Mouse (Mus musculus) forebrain, embryonic 15.5 days (tissue): Measurements from ENCODE around the gene Micall1. TPM values are rescaled to one million over a fixed set of nuclear protein-coding genes. Genes with fewer than 3 reads are reported as not detected.

Experiments
- ATAC-seq: fragments of 200-750 bp; cut with Nextera tagmentation; replicated peaks from 2 replicates; pipeline ENCODE4 v1.8.0; 2017; ENCODE audit warnings: mild to moderate bottlenecking, moderate TSS enrichment, moderate library complexity
- H3K27ac ChIP-seq: fragments of 300-500 bp; sonication (generic); replicated peaks from 2 replicates; pipeline ENCODE4 v1.5.1; 2015; ENCODE audit warnings: mild to moderate bottlenecking, inconsistent platforms
- H3K27me3 ChIP-seq: fragments of 300-500 bp; sonication (generic); 2 replicates; pipeline ENCODE4 v1.6.1; 2015; ENCODE audit warnings: inconsistent platforms
- H3K36me3 ChIP-seq: fragments of 300-500 bp; sonication (generic); 2 replicates; pipeline ENCODE4 v1.6.1; 2015; ENCODE audit warnings: mild to moderate bottlenecking, inconsistent platforms
- H3K4me1 ChIP-seq: fragments of 300-500 bp; sonication (generic); 2 replicates; pipeline ENCODE4 v1.6.1; 2015; ENCODE audit warnings: inconsistent platforms
- H3K4me2 ChIP-seq: fragments of 300-500 bp; sonication (generic); replicated peaks from 2 replicates; pipeline ENCODE4 v1.6.1; 2015; ENCODE audit warnings: mild to moderate bottlenecking, inconsistent platforms
- H3K4me3 ChIP-seq: fragments of 300-500 bp; sonication (generic); 2 replicates; pipeline ENCODE4 v1.5.1; 2015; ENCODE audit warnings: mild to moderate bottlenecking, inconsistent platforms
- H3K9ac ChIP-seq: fragments of 300-500 bp; sonication (generic); replicated peaks from 2 replicates; pipeline ENCODE4 v1.6.1; 2015; ENCODE audit warnings: mild to moderate bottlenecking, inconsistent platforms
- H3K9me3 ChIP-seq: fragments of 300-500 bp; sonication (generic); 2 replicates; pipeline ENCODE4 v1.6.1; 2016; ENCODE audit warnings: inconsistent platforms
- WGBS: fragments of 180-500 bp; shearing (Covaris S2); methylation state at CpG from one replicate; pipeline ENCODE4 v1.1.7; 2015; ENCODE audit warnings: mixed read lengths; 5-methylcytosine and 5-hydroxymethylcytosine counted together
- polyA plus RNA-seq: library from polyadenylated mRNA; unstranded; fragments of >200 nt; fragmentation: Nextera tagmentation; extraction: Ambion mirVana; gene quantifications from 2 replicates; pipeline ENCODE4 v1.2.1, GENCODE M21; 2015

Micall1 gene
- polyA plus RNA-seq, 1 experiment from 2014 or later: 8.0 TPM

DNA sequence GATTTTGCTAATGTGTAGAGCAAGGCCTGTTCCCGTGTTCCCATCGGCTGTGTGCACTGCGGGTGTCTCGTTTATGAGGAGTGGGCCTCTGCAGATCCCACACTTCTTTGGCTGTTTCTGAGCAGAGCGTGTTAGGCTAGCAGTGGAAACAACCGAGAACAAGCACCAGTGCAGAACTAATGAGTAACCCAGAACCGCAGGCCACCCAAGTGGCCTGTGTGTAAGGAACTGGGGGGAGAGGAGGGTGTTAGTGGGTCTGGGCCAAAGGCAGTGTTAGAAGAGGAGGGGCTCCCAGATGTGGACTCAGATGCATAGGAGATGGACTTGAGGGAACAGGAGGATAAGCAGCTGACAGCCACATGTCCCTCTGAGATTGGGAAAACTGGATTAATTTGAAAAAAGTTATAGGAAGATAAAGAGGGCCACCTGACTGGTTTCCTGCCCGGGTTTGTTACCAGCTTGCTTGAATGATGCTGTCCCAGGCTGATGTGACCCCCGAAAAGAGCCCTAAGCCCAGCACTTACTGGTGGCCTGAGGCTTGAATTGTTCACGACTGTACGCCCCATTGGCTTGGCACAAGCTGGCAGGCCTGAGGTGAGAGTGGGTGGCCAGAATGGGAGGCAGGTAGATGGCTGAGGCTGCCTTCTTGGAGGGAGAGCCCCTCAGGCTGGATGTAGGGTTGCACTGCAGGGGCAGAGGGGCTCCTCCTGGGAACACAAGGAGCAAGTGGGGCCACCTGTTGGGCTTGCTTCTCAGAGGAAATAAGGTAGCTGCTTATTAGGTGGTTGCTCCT lies 27.3 kb downstream of the Micall1 start:
- Histone ChIP-seq H3K9ac (no peak overlapping the region), H3K36me3 (peaks cover 24% of the 10 kb centered on the region; the same call in 1 of the 2 replicates), H3K9me3 (no peaks in the 10 kb centered on the region), H3K4me1 (peaks cover 6% of the 10 kb centered on the region), H3K27ac (no peak overlapping the region), H3K4me2 (no peak overlapping the region), H3K4me3 (no peak overlapping the region), H3K27me3 (no peaks in the 10 kb centered on the region)
- WGBS: 55% methylated on average over 11 of the region's 11 CpGs
- ATAC-seq: no peak

- ATAC-seq: no peak
- Histone ChIP-seq H3K4me3 (no peak overlapping the region), H3K9ac (no peak overlapping the region), H3K4me1 (peaks cover 20% of the 10 kb centered on the region), H3K36me3 (peaks cover 4% of the 10 kb centered on the region), H3K27me3 (no peaks in the 10 kb centered on the region), H3K9me3 (no peaks in the 10 kb centered on the region), H3K27ac (no peak overlapping the region), H3K4me2 (no peak overlapping the region)
- WGBS: 63% methylated on average over 10 of the region's 10 CpGs
Observed at GRCm38 (mm10) chr15:79139640-79140039, 30.9 kb downstream of the Micall1 start.

DNA sequence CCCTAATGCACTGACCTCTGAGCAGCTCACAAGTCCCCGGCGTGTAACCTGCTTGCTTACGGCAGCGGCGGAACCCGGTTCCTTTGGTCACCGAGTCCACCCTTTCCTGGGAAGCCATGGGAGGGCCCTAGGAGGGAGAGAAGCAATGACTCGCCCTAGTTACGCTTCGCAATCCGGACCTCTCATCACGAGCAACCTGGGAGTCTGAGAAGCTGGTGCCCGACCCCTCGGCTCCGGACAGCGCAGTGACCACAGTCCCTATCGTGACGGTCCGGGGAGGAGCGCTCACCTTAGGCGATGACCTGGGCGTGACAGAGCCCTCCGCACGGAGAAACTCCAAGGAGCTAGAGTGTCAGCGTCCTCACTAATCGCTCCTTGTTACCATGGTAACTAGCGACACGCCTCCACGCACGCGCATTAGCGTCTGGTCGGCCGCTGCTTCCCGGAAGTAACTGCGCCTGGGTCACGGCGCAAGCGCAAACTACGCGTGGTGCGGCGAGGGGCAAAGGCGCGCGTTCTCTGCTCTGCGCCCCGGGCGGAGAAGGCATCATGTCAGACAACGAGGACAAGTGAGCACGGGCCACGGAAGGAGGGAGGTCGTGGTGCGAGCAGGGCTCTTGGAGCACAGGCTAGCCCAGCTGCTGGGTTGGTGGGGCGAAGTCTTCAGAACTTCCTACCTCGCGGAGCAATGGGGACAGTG lies 32.3 kb downstream of the Micall1 start, which contains the start of the genes Polr2f and 1700088E04Rik:
TSS of gene Polr2f (plus strand) at position 144 of the 700 bp plus-strand sequence.
TSS of gene 1700088E04Rik (minus strand) at position 388 of the 700 bp plus-strand sequence.
- H3K4me2 ChIP-seq: peak within 1 kb of the TSS; percentile 93
- peak within 1 kb of the TSS; percentile 82 for H3K4me3 ChIP-seq
- under 1% methylated on average over 57 of the region's 57 CpGs for WGBS
- H3K9ac ChIP-seq: peak within 1 kb of the TSS; percentile 73
- H3K27ac ChIP-seq: no peak within 1 kb of the TSS
- peak; percentile 95 for ATAC-seq
- peaks cover 20% of the 10 kb centered on the region for H3K4me1 ChIP-seq
- peaks cover 14% of the 10 kb centered on the region for H3K36me3 ChIP-seq
- no peaks in the 10 kb centered on the region for H3K27me3 ChIP-seq
- no peaks in the 10 kb centered on the region for H3K9me3 ChIP-seq

DNA sequence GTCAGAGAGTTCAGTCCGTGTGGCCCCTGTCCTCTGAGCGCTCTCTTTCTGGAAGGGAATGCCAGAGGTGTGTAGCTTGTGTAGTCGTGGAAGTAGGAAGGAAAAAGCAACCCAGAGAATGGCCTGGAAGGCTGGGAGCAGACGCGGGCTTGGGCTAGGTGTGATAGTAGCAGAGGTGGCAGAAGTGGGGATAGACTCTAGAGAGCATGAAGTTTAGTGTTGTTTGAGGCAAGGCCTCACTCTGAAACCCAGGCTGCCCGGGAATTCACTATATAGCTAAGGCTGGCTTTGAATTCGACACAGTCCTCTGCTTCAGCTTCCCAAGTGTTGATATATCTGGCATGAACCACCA lies 32.8 kb downstream of the Micall1 start:
- Histone ChIP-seq H3K9me3 (no peaks in the 10 kb centered on the region), H3K27me3 (no peaks in the 10 kb centered on the region), H3K9ac (peak overlapping the region; percentile 73), H3K36me3 (peaks cover 19% of the 10 kb centered on the region), H3K4me1 (peaks cover 20% of the 10 kb centered on the region), H3K4me2 (peak overlapping the region; percentile 93), H3K4me3 (peak overlapping the region; percentile 82), H3K27ac (no peak overlapping the region)
- WGBS: under 1% methylated on average over 7 of the region's 7 CpGs
- ATAC-seq: peak; percentile 36

DNA sequence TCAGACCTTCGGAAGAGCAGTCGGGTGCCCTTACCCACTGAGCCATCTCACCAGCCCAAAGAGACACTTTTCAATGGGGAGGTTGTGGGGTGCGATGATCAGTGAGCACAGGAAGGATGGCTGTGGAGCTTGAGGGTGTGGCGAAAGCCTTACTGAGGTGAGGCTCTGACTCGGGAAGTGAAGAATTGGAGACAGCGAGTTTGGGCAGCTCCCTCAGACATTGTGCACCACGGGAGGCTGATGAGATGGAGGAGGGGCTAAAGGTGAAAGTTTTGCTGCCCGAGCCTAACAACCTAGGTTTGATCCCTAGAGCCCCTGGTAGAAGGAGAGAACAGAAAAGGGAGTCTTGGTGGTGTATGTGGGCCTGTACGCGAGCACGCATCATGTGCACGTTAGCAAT lies 34.6 kb downstream of the Micall1 start:
- WGBS: 91% methylated on average over 12 of the region's 12 CpGs
- H3K27ac ChIP-seq: no peak overlapping the region
- peaks cover 32% of the 10 kb centered on the region for H3K36me3 ChIP-seq
- peaks cover 20% of the 10 kb centered on the region for H3K4me1 ChIP-seq
- no peak overlapping the region for H3K9ac ChIP-seq
- H3K9me3 ChIP-seq: no peaks in the 10 kb centered on the region
- H3K4me3 ChIP-seq: no peak overlapping the region
- no peak for ATAC-seq
- H3K4me2 ChIP-seq: no peak overlapping the region
- H3K27me3 ChIP-seq: no peaks in the 10 kb centered on the region

- H3K4me3 ChIP-seq: no peak overlapping the region
- no peak overlapping the region for H3K4me2 ChIP-seq
- no peaks in the 10 kb centered on the region for H3K9me3 ChIP-seq
- no peaks in the 10 kb centered on the region for H3K27me3 ChIP-seq
- no peak overlapping the region for H3K9ac ChIP-seq
- H3K27ac ChIP-seq: no peak overlapping the region
- ATAC-seq: no peak
- WGBS: 75% methylated on average over 8 of the region's 8 CpGs
- H3K36me3 ChIP-seq: peaks cover 33% of the 10 kb centered on the region
- peaks cover 20% of the 10 kb centered on the region for H3K4me1 ChIP-seq
Observed at GRCm38 (mm10) chr15:79144021-79144420, 35.3 kb downstream of the Micall1 start.

DNA sequence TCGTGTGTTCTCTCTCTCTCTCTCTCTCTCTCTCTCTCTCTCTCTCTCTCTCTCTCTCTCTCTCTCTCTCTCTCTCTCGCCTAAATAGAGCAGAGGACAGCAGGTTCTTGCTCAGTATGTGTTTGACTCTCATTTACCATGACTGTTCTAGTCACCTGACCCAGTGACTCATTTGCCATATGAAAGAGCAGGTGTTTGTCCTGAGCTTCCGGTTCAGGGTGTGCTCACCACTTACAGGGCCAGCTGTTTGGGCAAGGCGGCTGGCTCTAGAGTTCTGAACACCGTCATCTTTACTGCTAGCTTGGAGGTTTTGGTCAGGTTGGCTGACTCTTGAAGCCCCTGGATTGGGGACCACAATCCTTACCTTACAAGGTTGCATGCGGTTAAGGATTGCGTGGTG lies 36.8 kb downstream of the Micall1 start:
- no peaks in the 10 kb centered on the region for H3K27me3 ChIP-seq

DNA sequence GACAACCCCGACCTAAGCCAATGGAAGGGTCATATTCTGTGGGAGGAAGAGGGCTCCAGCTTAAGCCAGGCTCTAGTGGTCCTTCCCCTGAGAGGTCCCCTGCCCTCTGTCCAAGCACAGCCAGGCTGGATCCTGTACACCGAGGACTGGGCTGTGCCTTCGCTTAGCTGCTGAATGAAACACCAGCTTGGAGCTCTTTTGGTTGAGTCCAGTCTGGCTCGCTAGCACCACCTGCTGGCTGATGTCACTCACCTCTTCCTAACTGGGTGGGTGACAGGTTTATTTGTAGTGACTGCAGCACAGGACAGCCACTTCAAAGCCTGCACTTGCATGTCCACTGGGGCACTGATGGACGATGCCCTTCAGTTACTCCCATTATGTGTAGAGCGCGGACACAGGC lies 39.8 kb downstream of the Micall1 start:
- Histone ChIP-seq H3K27ac (no peak overlapping the region), H3K36me3 (peaks cover 46% of the 10 kb centered on the region), H3K4me2 (no peak overlapping the region), H3K9me3 (no peaks in the 10 kb centered on the region), H3K4me1 (peaks cover 13% of the 10 kb centered on the region), H3K9ac (no peak overlapping the region), H3K27me3 (no peaks in the 10 kb centered on the region), H3K4me3 (no peak overlapping the region)
- ATAC-seq: peak; percentile 47; the same call in 1 of the 2 replicates
- 50% methylated on average over 7 of the region's 7 CpGs for WGBS

More for the DNA sequence above, 36.8 kb downstream of the Micall1 start:
- Histone ChIP-seq H3K27ac (no peak overlapping the region), H3K4me1 (peaks cover 18% of the 10 kb centered on the region), H3K4me2 (no peak overlapping the region), H3K9ac (no peak overlapping the region), H3K36me3 (peaks cover 37% of the 10 kb centered on the region), H3K4me3 (no peak overlapping the region), H3K9me3 (no peaks in the 10 kb centered on the region)
- WGBS: 93% methylated on average over 7 of the region's 7 CpGs
- ATAC-seq: no peak

- Histone ChIP-seq H3K9me3 (no peaks in the 10 kb centered on the region), H3K9ac (no peak overlapping the region), H3K27me3 (no peaks in the 10 kb centered on the region), H3K4me3 (no peak overlapping the region), H3K36me3 (peaks cover 23% of the 10 kb centered on the region), H3K4me1 (peaks cover 13% of the 10 kb centered on the region), H3K27ac (peak overlapping the region; percentile 72), H3K4me2 (no peak overlapping the region)
- WGBS: 18% methylated on average over 8 of the region's 8 CpGs
- peak; percentile 20; the same call in 1 of the 2 replicates for ATAC-seq
Observed at GRCm38 (mm10) chr15:79151881-79152280, 43.2 kb downstream of the Micall1 start.

DNA sequence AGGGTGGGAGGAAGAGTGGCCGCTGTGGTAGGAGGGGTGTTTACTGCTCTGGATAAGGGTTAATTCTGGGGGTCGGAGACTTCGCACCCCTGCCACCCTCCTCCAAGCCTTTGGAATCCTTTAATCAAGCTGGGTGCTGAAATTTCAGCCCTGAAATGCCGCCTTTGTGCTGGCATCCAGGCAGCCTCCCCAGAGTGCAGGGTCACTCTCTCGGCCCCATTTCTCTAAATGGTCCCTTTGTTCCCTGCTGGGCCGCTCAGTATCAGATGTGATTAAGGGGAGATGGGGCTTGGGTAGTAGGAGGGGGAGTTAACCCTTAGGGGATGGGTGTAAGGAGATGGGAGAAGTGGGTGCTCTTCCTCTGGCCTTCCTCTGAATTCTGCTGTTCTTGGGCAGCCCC lies 44.0 kb downstream of the Micall1 start:
- WGBS: 34% methylated on average over 6 of the region's 6 CpGs
- H3K4me3 ChIP-seq: no peak overlapping the region
- no peak for ATAC-seq
- peaks cover 15% of the 10 kb centered on the region for H3K36me3 ChIP-seq
- no peak overlapping the region for H3K9ac ChIP-seq
- H3K9me3 ChIP-seq: no peaks in the 10 kb centered on the region
- H3K27me3 ChIP-seq: no peaks in the 10 kb centered on the region
- H3K4me1 ChIP-seq: peaks cover 13% of the 10 kb centered on the region
- H3K27ac ChIP-seq: peak overlapping the region; percentile 72
- H3K4me2 ChIP-seq: no peak overlapping the region

DNA sequence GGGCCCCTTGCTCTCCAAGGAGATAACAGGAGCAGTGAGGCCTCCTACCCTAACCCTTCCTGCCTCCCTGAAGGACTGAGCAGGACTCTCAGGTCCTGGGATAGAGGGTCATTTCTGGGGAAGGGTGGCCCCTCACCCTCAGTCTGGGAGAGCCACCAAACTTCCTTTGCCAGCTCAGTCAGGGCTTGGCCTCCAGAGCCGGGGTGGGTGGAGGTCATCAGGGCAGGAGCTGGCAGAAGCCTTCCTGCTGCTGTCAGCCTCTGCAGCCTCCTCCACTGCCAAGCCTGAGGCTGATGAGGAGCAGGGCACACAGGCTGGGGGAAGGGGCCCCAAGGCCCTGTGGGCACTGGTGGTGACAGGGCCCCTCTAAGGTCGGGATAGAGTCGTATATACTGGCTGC lies 46.9 kb downstream of the Micall1 start:
- Histone ChIP-seq H3K27ac (no peak overlapping the region), H3K4me1 (peaks cover 13% of the 10 kb centered on the region), H3K4me2 (no peak overlapping the region), H3K9me3 (no peaks in the 10 kb centered on the region), H3K27me3 (no peaks in the 10 kb centered on the region; the same call in 1 of the 2 replicates), H3K36me3 (peaks cover 8% of the 10 kb centered on the region), H3K9ac (no peak overlapping the region), H3K4me3 (no peak overlapping the region)
- 35% methylated on average over 3 of the region's 3 CpGs for WGBS
- no peak for ATAC-seq

- 70% methylated on average over 7 of the region's 7 CpGs for WGBS
- ATAC-seq: no peak
- no peak overlapping the region for H3K4me3 ChIP-seq
- H3K27me3 ChIP-seq: peaks cover 43% of the 10 kb centered on the region
- no peaks in the 10 kb centered on the region for H3K9me3 ChIP-seq
- no peak overlapping the region for H3K27ac ChIP-seq
- no peak overlapping the region for H3K9ac ChIP-seq
- no peaks in the 10 kb centered on the region for H3K36me3 ChIP-seq
- H3K4me1 ChIP-seq: no peaks in the 10 kb centered on the region
- H3K4me2 ChIP-seq: no peak overlapping the region
Observed at GRCm38 (mm10) chr15:79162301-79162700, 53.6 kb downstream of the Micall1 start.
